Mouse (Mus musculus): ENCODE measurements around the gene Tcirg1.

DNA sequence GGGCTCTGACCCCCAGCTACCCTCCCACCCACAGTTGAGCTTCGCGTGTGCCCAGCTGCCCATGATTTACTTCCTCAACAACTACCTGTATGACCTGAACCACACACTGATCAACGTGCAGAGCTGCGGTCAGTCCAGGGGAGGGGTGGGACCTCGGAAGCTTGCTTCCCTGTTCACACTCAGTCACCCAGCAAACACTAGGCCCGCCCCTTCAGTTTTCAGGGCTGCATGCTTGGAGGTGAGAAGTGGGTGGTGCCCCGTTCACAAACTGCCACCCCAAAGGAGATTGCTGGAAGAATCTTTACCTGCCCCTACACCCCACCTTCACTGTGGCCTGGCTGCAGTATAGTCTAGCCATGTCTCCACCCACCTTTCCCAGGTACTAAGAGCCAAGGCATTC lies 35.4 kb upstream of the Tcirg1 start:
- TF ChIP-seq CTCF (IDR thresholded peaks at IDR 0.05; ENCODE audit: borderline replicate concordance, insufficient read depth, low read depth, low read length) (no peak), POLR2A (IDR thresholded peaks at IDR 0.05; ENCODE audit: borderline replicate concordance, insufficient read depth, low read length) (no peak)
